Mouse (Mus musculus) cerebellum, postnatal 36 days (tissue): Measurements from ENCODE around the gene 4933406M09Rik.
A peak's percentile ranks its signal among the peaks of the same experiment; 100 is the strongest.

Experiments used
- DNase-seq, 2 experiments: peaks; one replicate each; pipeline ENCODE4 v3.0.0; 2021 to 2022; ENCODE audit warnings: mixed read lengths in 2 of 2

Gene 4933406M09Rik

DNA sequence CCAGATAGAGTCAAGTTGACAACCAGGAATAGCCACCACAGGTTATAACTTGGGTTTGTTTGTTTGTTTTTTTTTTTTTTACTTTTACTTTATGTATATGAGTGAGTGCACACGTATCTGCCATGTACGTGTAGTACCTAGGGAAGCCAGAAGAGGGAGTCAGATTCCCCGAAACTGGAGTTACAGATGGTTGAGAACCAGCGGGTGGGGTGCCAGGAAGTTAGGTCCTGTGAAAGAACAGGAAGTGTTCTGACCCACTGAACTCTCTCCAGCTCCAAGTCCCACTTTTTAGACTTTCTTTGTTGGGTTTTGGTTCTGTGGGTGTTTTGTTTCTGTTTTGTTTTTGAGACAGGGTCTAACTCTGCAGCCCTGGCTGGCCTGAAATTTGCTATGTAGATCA, 49.7 kb downstream of the 4933406M09Rik start:
- DNase-seq: peak in 1 of 2 experiments; percentile 9

DNA sequence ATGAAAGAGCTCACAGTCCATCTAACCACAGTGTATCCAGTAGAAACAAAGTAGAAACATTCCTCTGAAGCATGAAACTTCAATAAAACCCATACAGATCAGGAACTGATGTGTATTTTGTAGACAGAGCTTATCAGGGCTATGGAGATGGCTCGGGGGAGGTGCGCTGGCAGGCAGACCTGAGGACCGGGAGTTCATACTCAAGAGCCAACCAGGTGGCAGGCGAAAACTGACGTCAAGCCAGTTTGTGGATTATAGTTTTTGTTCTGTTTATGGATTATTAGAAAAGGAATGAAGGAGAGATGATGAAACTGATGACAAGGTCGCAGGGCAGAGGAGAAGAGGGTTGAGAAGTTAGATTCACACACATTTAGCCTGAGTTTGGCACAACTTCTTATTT, 54.7 kb downstream of the 4933406M09Rik start:
- DNase-seq: no peak
